Mouse (Mus musculus) thymus, postnatal 14 days (tissue): ENCODE data around the gene Fam196b.
A peak's percentile ranks its signal among the peaks of the same experiment; 100 is the strongest.

Source experiments
- DNase-seq: peaks from one replicate; pipeline ENCODE4 v3.0.0; 2021

Fam196b gene

DNA sequence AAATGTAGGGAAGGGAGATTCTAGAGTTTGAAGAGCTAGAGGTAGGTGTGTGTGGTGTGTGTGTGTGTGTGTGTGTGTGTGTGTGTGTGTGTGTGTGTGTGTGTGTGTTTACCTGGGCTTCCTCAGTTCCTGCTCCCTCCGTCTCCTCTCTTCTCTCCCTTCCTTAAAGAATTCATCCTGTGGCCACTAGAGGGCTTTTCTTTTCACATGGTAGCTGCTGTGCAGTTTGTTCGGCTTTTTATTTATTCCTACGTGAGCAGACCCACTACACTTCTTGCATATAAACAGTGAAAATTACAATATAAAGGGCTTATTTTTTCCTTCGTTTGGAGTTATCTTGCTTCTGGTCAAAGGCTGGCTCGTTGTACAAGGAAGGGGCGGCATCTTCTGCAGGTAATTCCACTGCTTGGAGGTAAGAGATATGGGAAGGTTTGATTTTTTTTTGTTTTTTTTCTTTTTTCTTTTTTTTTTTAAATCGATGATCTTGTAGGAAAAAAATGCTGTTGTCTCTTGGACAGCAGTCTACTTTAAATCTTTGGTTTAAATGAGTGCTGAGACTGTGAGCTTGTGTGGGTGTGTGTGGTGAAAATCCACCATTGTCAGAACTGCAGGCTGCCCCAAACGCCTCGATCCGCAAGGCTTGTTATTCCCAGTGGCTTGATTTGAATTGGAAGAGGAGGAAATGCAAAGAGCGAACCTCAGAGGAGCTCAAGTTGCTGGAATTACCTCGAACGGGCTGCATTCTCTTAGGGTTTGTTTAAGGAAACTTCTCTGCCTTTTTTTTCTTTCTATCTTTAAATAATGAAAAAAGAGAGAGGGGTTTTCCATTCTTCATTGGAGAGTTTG is at the start of gene Fam196b:
TSS of gene Fam196b (plus strand) at position 289 of the 846 bp plus-strand sequence.
- peak; percentile 30 for DNase-seq

DNA sequence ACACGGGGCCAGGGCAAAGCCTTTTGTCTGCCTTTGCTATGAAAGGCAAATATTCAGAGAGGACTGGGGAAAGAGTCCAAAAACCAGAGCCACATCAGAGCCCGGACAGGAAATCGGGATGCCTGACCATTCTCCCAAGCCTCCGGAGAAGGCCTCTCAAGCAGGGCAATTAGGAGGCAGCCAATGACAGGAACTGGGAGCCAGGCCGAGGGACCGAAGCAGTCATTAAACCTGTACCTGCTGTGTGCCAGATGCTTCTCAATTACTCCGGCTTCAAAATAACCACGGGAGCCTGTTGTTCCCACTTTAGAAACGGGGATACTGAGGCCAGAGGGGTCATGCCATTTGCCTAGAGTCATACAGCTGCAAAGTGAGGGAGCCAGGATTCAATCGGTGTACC is 42.6 kb upstream of the Fam196b start:
- no peak for DNase-seq

DNA sequence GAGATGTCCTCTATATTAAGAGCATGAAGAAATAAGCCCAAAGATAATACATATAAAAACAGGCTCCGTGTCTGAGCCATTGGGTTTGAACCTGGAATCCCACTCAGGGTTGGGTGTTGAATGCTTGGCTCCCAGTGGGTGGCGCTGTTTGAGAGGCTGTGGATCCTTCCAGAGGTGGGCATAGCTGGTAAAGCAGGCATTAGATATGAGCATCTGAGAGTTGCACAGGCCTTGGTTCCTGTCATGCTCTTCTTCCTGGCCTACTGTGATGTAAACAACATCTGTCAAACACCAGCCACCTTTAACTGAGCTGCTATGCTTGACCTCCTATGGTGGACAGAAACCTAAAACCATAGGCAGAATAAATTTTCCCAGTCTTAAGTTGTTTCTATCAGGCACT is 38.7 kb upstream of the Fam196b start:
- DNase-seq, result peak; percentile 21

DNA sequence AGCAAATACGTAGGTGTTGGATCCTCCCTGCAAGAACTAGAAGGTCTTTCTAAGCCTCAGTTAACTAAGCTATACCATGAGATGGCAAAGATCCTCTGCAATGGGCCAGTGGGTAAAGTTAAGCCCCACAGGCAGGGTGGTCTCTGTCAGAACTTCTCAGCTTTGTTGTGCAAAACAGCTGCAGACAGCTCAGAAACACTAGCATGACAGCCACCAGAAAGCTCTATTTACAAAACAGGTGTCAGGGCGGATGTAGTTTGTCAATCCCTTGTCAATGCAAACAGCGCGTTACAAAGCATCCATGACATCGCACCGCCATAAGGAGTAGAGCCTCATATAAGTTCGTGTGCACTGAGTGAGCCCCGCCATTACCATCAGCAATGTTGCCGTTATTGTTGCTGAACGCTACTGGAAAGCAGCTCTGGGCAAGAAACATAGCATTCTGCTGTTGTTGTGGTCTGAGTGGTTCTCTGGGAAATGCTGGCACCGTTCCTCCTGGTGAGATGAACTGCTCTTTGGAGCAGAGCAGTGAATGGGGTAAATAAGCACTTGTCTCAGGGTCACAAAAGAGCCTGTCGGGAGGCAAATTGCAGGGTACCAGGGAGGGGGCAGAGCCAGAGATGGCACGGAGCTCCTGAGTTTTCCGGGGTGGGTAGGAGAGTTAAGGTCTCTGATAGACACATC is 38.1 kb upstream of the Fam196b start:
- DNase-seq, result no peak

DNA sequence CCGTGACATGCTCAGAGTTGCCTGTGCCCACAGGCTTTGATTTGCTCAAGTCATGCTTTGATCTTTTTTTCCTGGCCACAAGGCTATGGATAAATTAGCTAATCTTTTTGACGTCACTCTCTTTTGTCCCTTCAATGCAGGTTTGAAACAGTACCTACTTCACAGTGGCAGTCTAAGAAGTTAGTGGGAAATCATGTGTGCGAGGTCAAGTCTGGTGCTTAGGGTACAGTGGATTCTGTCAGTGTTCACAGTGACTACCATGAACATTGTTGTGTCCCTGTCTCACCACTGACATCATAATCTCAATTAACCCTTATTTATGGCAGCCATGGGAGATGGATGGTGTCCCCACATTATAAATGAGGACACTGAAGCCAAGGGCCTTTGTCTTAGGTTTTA is 37.6 kb upstream of the Fam196b start:
- DNase-seq, result no peak

DNA sequence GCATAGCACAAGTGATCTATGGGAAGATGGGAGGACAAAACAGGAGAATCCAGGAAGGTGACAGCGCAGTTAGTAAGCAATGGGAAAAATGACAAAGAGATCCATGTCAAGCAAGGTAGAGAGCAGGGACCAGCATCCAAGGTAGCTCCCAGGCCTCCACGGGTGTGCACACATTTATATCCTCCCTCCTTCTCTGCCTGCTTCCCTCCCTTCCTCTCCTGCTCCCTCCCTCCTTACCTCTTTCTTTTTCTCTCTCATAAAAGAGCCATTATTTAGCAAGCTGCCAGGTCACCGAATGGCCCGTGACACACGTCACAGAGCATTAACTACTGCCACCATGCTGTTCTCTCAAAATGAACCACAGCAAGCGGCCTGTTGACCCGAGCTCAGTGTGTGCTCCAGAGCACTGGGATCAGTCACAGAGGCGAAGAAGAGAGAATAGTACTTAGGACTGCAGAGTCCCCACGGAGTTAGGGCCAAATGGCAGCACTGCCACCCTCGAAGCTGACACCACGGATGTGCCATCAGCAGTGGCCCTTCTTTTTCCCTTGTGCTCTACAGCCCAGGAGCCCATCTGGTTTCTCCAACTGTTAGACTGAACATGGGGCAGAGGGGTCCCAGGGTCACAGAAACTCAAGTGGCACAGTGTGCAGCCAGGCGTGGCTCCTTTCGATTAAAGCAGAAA is 30.4 kb upstream of the Fam196b start:
- DNase-seq, result no peak

DNA sequence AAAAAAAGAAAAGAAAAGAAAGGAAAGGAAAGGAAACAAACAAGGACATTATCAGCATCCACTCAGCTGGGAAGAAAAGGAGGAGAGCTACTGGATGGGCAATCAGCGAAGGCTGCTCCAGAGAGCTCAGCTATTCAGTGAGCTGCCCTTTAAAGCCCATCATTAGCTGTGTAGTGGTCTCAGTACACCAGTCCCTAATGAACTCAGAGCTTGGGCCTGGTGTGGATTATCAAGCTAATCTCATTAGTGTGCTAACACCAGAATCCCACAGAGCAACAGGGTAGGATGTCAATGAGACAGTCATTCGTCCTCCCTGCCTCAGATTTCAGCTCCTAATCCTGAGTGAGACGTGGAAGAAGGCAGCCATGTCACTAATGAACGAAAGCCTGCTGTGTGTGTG is 24.4 kb upstream of the Fam196b start:
- no peak for DNase-seq

DNA sequence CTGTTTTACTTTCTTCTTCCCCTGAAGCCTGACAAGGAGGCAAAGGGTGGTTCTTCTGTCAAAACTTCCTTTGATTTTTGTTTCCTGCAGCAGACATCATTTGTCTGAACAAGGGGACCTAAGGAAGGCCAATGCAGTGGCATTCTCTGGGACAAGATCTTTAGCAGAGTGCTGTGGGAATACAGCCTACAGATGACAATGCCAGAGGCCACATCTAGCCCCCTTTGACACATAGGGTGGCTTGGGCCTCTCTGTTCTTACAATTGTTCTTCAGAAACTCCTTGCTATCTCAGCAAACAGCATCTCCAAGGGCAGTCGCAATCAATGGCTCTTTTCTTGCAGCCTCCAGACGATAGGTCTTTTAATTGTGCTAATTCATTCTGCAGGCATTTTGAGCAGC is 23.9 kb upstream of the Fam196b start:
- DNase-seq, result no peak

DNA sequence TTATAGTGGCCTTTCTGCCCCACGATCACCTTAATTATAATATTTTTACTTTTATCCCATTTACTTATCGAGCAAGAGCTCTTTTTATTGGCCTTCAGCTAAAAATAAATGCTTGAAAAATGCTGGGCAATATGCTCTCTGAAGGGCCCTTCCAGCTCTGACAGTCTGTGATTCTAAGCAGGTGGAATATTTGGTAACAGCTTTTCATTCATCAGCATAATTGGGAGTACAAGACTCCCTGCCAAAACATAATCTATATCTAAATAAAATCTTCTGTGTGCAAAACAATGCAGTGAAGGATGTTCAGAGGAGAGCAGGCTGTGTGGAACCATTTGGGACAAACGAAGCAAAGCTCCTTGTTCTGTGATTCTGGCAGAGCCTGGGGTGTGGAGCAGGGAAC is 23.3 kb upstream of the Fam196b start:
- no peak for DNase-seq

DNA sequence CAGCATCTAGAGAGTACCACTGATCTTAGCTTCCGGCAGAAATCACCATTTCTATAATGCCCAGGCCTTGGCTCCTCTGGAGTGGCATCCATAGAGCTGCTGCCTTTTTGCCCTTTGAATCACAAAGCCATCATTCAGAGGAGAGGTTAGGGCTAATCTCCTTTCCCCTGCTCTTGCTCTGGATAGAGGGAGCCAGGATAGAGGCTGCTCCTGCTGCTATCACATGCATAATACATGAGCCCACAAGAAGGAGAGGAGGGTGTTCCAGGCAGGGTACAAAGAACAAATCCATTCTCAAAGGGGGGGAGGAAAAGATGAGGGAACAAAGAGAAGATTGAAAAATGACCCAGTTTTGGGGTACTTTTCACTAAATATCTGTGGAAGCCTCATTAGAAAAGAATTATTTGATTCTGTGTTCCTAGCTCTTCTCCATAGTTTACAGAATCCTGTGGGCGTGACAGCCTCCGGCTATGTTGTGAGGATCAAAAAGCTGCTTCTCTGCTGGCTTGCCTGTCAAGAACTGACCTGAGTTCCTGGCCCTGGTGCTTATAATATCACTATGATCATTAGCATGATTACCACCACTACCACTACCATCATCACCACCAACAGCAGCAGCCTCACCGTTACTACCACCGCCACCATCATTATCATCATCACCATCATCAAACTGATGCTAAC is 16.8 kb upstream of the Fam196b start:
- no peak for DNase-seq

DNA sequence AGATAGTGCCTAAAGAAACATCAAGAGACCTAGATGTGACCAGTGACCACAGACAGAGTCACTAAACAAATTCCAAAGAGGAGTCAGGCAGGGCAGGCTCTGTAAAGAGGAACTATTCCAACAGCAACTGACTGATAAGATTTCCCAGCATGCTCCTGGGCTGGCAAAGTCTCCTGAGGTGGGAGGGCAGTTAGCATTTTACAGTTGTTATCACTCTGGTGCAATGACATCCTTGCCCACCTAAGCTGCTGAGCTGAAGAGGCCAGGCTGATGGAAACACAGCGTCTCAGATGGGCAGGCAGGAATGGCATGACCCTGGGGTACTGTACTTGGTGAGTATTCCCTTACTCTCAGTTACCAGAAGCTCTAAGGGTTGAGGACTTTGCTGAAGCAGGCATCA is 15.1 kb upstream of the Fam196b start:
- DNase-seq, result no peak

DNA sequence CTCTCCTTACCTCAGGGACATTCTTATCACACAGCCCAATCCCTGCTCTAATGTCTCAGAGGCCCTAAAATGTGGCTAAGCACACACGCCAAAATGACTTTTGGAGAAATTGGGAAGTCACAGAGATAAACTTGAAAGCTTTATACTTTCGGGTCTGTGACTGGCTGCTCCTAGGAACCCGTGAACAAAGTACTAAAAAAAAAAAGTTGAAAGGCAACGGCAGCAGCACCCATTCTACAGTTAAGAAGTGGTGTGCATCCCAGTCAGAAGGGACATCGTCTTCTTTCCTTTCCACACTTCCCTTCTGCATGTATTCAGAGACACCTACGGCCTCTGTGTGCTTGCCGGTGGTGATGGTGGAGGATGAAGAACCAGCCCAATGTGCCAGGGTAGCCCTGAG is 14.6 kb upstream of the Fam196b start:
- no peak for DNase-seq

DNA sequence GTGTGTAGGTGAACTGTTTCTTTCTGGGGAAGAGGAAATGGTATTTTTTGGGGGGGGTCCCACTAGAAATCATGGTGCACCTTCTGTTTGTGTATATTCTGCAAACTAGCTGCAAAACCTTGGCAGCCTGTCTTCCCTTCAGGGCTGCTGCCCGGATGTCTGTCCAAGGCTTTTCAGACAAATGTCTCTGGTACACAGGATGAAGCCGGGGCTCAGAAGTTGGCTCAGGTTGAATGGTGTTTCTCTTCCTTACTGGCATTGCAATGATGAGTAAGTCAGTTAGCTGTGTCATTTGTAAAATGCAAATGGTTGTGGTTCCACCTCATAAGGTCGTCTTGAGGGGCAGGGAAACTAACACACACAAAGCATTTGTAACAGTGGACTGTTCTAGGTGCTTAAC is 8.4 kb upstream of the Fam196b start:
- DNase-seq, result no peak

DNA sequence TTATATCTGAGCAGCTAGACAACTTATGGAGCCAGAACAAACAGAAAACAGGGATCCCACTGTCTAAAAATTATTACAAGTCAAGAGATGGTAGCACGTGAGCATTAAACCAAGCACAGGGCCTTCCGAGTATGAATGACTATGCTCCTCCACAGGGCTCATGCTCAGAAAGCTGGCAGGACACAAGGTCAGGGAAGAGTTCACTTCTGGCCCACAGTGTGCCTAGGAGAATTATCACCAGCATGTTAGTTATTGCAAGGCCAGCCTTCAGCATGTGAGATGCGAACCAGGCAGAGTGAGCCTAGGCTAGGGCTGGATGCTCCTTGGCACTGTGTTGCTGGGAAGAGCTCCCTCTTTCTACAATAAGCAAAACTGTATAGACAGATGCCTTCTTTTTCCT is 5.9 kb upstream of the Fam196b start:
- DNase-seq, result no peak

DNA sequence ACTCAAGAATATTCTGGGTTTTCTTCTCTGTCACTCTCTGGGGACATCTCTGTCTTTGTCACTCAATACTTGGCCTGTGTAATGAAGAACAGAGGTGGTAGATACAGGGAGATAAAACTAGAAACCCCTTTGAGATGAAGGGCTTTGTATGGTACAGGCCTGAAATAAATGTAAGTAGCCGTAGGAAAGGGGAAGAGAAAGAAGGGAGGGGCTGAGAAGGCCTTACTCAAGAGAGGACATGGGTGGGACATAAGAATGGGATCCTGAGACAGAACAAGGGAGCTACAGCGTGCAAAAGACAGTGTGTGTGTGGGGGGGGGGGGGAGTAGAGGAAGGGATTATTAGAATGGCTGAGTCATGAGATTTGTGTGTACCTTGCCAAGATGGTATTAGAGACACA is 5.3 kb upstream of the Fam196b start:
- DNase-seq, result no peak

DNA sequence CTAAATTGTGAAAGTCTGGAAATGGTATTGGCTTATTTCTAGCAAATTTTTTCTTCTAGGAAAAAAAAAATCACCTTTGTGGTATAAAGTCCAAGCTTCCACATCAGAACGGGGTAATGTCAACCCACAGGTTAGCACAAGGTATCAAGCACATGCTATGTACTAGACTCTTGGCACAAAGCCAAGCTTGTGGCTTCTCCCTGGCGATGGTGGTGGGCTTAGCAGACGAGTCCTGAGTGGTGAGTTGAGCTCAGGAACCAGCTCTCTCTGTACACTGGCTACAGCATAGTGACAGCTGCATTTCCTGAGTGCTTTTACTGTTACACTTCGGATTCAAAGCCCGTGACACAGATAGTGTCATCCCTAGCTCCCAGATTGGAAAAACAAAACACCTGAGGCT is 2.9 kb upstream of the Fam196b start:
- no peak for DNase-seq

DNA sequence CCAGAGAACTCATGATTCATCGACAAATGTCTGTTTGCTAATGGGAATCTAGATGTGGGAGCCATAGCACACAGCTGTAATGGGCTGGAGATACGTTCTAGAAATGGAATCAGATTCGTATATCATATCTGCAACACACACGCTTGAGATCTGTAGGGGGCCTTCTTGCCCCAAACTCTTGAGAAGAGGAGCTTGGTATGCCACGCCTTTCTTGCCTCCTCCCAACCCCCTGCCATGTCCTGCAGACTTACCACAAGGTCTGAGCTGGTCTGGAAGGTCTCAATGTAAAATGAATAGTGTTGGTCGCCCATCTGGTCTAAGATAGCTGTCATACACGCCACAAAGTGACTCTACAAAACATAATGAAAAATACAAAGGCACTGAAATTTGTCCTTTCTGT is 2.4 kb upstream of the Fam196b start:
- DNase-seq, result no peak

DNA sequence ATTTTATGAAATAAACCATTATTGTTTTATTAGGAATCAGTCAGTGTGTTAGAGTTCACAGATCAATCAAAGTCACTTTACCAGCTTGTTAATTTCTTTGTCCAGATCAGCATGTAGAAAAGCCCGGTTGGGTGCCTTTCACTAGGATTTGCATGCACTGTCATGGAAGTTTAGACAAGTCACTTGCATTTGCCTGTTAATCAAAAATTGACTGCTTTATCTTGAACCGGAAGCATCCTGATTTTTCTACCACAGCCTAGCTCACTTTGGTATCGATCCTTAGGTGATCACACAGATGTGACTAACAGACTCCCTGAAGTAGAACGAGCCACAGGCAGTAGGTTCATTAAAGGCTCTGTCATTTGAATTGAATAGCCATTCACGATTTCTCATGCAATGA is 761 bp downstream of the Fam196b start:
- DNase-seq, result no peak

DNA sequence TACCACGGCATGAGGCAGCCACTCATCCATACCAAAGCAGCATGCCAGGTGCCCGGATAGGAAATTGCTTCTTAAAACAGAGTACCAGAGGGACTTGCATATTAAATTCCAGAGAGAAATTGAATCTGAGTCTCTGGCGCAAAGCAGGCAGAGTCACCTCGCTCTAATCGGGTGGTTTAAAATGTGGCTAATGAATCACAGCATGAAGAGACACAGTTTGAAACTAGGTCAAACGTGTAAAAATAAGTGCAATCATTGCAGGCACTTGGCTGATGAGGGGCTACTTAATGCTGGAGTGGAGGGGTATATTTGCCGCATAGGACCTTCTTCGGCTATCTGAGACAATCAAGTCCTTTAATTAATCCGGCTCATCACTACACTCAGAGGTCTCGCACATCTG is 1.6 kb downstream of the Fam196b start:
- DNase-seq, result no peak

DNA sequence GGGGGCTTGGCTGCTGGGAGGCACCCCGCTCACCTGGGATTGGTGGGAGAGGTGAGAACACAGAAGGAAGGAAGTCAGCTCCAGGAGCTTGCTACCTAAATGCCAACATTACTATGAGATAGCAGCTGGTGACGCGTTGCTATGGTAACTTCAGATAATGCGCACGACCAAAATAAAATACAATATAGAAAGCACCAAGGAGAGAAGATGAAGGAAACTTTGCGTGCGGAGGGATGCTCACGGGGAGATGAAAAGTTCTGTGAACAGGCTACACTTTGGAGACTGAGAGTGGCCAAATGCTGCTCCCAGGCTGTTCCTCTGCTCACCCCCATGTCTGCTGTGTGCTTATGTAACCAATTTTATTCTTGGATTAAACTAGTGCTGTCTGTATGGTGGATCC is 2.4 kb downstream of the Fam196b start:
- no peak for DNase-seq

DNA sequence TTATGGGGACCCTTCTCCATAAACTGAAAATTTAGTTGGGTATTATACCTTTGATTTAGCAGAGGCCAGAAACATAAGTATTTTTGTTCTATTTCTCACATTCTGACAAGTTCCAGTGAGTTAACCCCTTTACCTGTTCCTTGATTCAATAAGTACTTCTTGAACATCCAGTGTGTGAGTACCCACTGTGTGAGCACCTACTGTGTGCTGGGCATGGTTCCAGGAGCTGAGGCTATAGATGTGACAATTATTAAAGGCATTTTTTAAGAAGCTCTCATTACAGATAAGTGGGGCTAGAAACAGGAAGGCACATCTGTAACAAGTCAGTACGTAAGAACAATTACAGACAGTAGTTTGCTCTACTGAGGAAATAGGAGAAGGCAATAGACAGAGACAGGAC is 4.7 kb downstream of the Fam196b start:
- DNase-seq, result no peak

DNA sequence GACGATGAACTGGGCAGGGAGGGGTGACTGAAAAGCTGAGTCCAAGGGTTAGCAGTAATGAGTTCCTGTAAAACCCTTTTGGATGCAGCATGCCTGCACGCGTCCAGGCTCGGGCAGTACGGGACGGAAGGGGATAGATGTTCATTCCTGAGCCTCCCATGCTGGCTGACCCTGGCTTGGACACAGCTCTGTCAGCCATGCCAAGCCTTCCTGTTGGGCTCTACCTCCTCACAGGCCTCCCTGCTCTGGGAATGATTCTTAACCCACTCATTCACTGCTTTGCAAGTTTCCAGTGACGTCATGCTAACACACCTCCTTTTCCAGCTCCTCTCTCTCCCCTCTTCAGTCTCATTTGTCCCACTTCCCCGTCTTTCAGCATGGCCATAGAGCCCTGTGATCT is 9.0 kb downstream of the Fam196b start:
- DNase-seq, result no peak

DNA sequence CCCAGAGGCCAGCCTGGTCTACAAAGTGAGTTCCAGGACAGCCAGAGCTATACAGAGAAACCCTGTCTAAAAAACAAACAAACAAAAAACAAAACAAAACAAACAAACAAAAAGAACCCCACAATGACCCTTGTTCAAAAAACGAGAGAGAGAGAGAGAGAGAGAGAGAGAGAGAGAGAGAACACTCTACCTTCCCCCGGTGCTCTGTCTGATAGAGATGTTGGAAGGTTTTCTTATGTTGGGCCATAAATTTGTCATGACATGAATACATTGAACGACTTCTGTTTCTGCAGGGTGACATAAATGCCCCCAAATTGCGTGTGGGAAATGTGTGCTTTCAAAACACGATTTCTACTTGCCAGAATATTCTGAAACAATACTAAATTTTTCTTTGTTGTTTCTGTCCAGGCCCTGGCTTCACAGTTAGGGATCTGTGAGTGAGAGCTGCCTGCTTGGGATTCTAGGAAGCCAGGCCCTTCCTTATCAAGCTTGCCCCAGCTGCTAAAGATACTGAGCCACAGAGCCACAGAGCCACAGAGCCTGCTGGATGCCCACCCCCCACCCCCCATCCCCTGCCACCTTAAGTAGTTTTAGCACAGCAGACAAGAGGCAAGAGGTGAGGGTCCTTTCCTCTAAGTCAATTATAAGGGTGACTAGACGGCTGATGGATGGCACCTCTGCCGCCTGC is 17.9 kb downstream of the Fam196b start:
- DNase-seq, result no peak
